Mouse (Mus musculus) midbrain, embryonic 15.5 days (tissue): Measurements from ENCODE around the gene Dirc2. TPM values are rescaled to one million over a fixed set of nuclear protein-coding genes. Genes with fewer than 3 reads are reported as not detected.

Experiments used
- ATAC-seq: fragments of 200-750 bp; cut with Nextera tagmentation; replicated peaks from 2 replicates; pipeline ENCODE4 v1.8.0; 2017; ENCODE audit warnings: moderate TSS enrichment
- H3K27ac ChIP-seq: fragments of 300-500 bp; sonication (generic); 2 replicates; pipeline ENCODE4 v1.5.1; 2015; ENCODE audit warnings: mild to moderate bottlenecking, inconsistent platforms
- H3K27me3 ChIP-seq: fragments of 300-500 bp; sonication (generic); replicated peaks from 2 replicates; pipeline ENCODE4 v1.6.1; 2015; ENCODE audit warnings: inconsistent platforms
- H3K36me3 ChIP-seq: fragments of 300-500 bp; sonication (generic); replicated peaks from 2 replicates; pipeline ENCODE4 v1.6.1; 2015; ENCODE audit warnings: inconsistent platforms
- H3K4me1 ChIP-seq: fragments of 300-500 bp; sonication (generic); 2 replicates; pipeline ENCODE4 v1.6.1; 2015; ENCODE audit warnings: inconsistent platforms
- H3K4me2 ChIP-seq: fragments of 300-500 bp; sonication (generic); 2 replicates; pipeline ENCODE4 v1.6.1; 2015; ENCODE audit warnings: inconsistent platforms, mild to moderate bottlenecking, moderate library complexity
- H3K4me3 ChIP-seq: fragments of 300-500 bp; sonication (generic); 2 replicates; pipeline ENCODE4 v1.5.1; 2015; ENCODE audit warnings: mild to moderate bottlenecking, inconsistent platforms
- H3K9ac ChIP-seq: fragments of 300-500 bp; sonication (generic); 2 replicates; pipeline ENCODE4 v1.6.1; 2015; ENCODE audit warnings: mild to moderate bottlenecking, inconsistent platforms
- H3K9me3 ChIP-seq: fragments of 300-500 bp; sonication (generic); 2 replicates; pipeline ENCODE4 v1.6.1; 2016; ENCODE audit warnings: inconsistent platforms
- WGBS: fragments of 180-500 bp; shearing (Covaris S2); methylation state at CpG from one replicate; pipeline ENCODE4 v1.1.7; 2015; ENCODE audit warnings: mixed read lengths; 5-methylcytosine and 5-hydroxymethylcytosine counted together
- polyA plus RNA-seq: library from polyadenylated mRNA; unstranded; fragments of >200 nt; fragmentation: Nextera tagmentation; extraction: Ambion mirVana; gene quantifications from 2 replicates; pipeline ENCODE4 v1.2.1, GENCODE M21; 2015

Dirc2 gene
- polyA plus RNA-seq, 1 experiment from 2014 or later = 31.4 TPM

GRCm38 (mm10) chr16:35694250-35694846 is 74.8 kb downstream of the Dirc2 start:
- no peak overlapping the region for H3K9ac ChIP-seq
- peak; percentile 62 for ATAC-seq
- H3K36me3 ChIP-seq = peaks cover 13% of the 10 kb centered on the region; the same call in 1 of the 2 replicates
- no peaks in the 10 kb centered on the region for H3K4me1 ChIP-seq
- 63% methylated on average over 13 of the region's 13 CpGs for WGBS
- H3K9me3 ChIP-seq = no peaks in the 10 kb centered on the region
- H3K27me3 ChIP-seq = no peaks in the 10 kb centered on the region
- H3K27ac ChIP-seq = 0 out of 2 replicates have a peak overlapping the region, but pooled peaks have one; percentile 29
- no peak overlapping the region for H3K4me2 ChIP-seq
- no peak overlapping the region for H3K4me3 ChIP-seq

GRCm38 (mm10) chr16:35691606-35692005 is 77.5 kb downstream of the Dirc2 start:
- Histone ChIP-seq H3K4me3 (no peak overlapping the region), H3K27ac (no peak overlapping the region), H3K9ac (no peak overlapping the region), H3K9me3 (no peaks in the 10 kb centered on the region), H3K4me2 (no peak overlapping the region), H3K36me3 (0 out of 2 replicates have a peak, but pooled peaks cover 3% of the 10 kb centered on the region), H3K4me1 (no peaks in the 10 kb centered on the region), H3K27me3 (no peaks in the 10 kb centered on the region)
- ATAC-seq = no peak
- 89% methylated on average over 7 of the region's 7 CpGs for WGBS

- 44% methylated on average over 7 of the region's 7 CpGs for WGBS
- ATAC-seq = no peak
Observed at GRCm38 (mm10) chr16:35686491-35686890, 82.7 kb downstream of the Dirc2 start.

GRCm38 (mm10) chr16:35685027-35685426 is 84.1 kb downstream of the Dirc2 start:
- no peak for ATAC-seq

More at GRCm38 (mm10) chr16:35686491-35686890, 82.7 kb downstream of the Dirc2 start:
- Histone ChIP-seq H3K9ac (no peak overlapping the region), H3K9me3 (no peaks in the 10 kb centered on the region), H3K4me1 (peaks cover 8% of the 10 kb centered on the region), H3K27ac (no peak overlapping the region), H3K4me2 (no peak overlapping the region), H3K36me3 (no peaks in the 10 kb centered on the region), H3K4me3 (no peak overlapping the region), H3K27me3 (no peaks in the 10 kb centered on the region)

GRCm38 (mm10) chr16:35681327-35682108 is 87.6 kb downstream of the Dirc2 start:
- Histone ChIP-seq H3K9ac (no peak overlapping the region), H3K27me3 (0 out of 2 replicates have a peak, but pooled peaks cover 4% of the 10 kb centered on the region), H3K27ac (no peak overlapping the region), H3K9me3 (no peaks in the 10 kb centered on the region), H3K36me3 (no peaks in the 10 kb centered on the region), H3K4me3 (no peak overlapping the region), H3K4me1 (peaks cover 14% of the 10 kb centered on the region), H3K4me2 (no peak overlapping the region)
- ATAC-seq = peak; percentile 73
- WGBS = 46% methylated on average over 17 of the region's 17 CpGs

More at GRCm38 (mm10) chr16:35685027-35685426, 84.1 kb downstream of the Dirc2 start:
- Histone ChIP-seq H3K27ac (no peak overlapping the region), H3K4me2 (no peak overlapping the region), H3K9me3 (no peaks in the 10 kb centered on the region), H3K4me3 (no peak overlapping the region), H3K27me3 (no peaks in the 10 kb centered on the region), H3K9ac (no peak overlapping the region), H3K4me1 (peaks cover 14% of the 10 kb centered on the region), H3K36me3 (no peaks in the 10 kb centered on the region)
- WGBS = 79% methylated on average over 13 of the region's 13 CpGs

- no peaks in the 10 kb centered on the region for H3K9me3 ChIP-seq
- H3K27me3 ChIP-seq = 0 out of 2 replicates have a peak, but pooled peaks cover 4% of the 10 kb centered on the region
- no peak overlapping the region for H3K4me2 ChIP-seq
- no peak overlapping the region for H3K4me3 ChIP-seq
- no peak for ATAC-seq
- H3K9ac ChIP-seq = no peak overlapping the region
- no peaks in the 10 kb centered on the region for H3K36me3 ChIP-seq
- no peak overlapping the region for H3K27ac ChIP-seq
- WGBS = 38% methylated on average over 3 of the region's 3 CpGs
- peaks cover 14% of the 10 kb centered on the region for H3K4me1 ChIP-seq
Observed at GRCm38 (mm10) chr16:35678476-35678875, 90.7 kb downstream of the Dirc2 start.

- no peak for ATAC-seq
- H3K4me3 ChIP-seq = no peak overlapping the region
Observed at GRCm38 (mm10) chr16:35677511-35678113, 91.5 kb downstream of the Dirc2 start.

GRCm38 (mm10) chr16:35664847-35665246 is 104.3 kb downstream of the Dirc2 start:
- no peaks in the 10 kb centered on the region for H3K9me3 ChIP-seq
- 0 out of 2 replicates have a peak, but pooled peaks cover 4% of the 10 kb centered on the region for H3K36me3 ChIP-seq
- WGBS = 92% methylated on average over 4 of the region's 4 CpGs
- H3K27ac ChIP-seq = no peak overlapping the region
- H3K4me3 ChIP-seq = no peak overlapping the region
- peaks cover 5% of the 10 kb centered on the region for H3K27me3 ChIP-seq
- H3K4me1 ChIP-seq = no peaks in the 10 kb centered on the region; the same call in 1 of the 2 replicates
- no peak for ATAC-seq
- H3K4me2 ChIP-seq = no peak overlapping the region
- no peak overlapping the region for H3K9ac ChIP-seq

More at GRCm38 (mm10) chr16:35677511-35678113, 91.5 kb downstream of the Dirc2 start:
- no peak overlapping the region for H3K4me2 ChIP-seq
- H3K4me1 ChIP-seq = peaks cover 14% of the 10 kb centered on the region
- H3K9me3 ChIP-seq = no peaks in the 10 kb centered on the region
- no peak overlapping the region for H3K27ac ChIP-seq
- 59% methylated on average over 8 of the region's 8 CpGs for WGBS
- H3K36me3 ChIP-seq = no peaks in the 10 kb centered on the region
- no peak overlapping the region for H3K9ac ChIP-seq
- 0 out of 2 replicates have a peak, but pooled peaks cover 4% of the 10 kb centered on the region for H3K27me3 ChIP-seq

GRCm38 (mm10) chr16:35663831-35664414 is 105.2 kb downstream of the Dirc2 start:
- peaks cover 11% of the 10 kb centered on the region for H3K27me3 ChIP-seq
- no peak overlapping the region for H3K4me3 ChIP-seq
- no peaks in the 10 kb centered on the region; the same call in 1 of the 2 replicates for H3K4me1 ChIP-seq
- H3K9me3 ChIP-seq = no peaks in the 10 kb centered on the region
- no peak overlapping the region for H3K9ac ChIP-seq
- no peak; the same call in 1 of the 2 replicates for ATAC-seq
- no peak overlapping the region for H3K27ac ChIP-seq
- H3K36me3 ChIP-seq = 0 out of 2 replicates have a peak, but pooled peaks cover 4% of the 10 kb centered on the region
- 85% methylated on average over 9 of the region's 9 CpGs for WGBS
- H3K4me2 ChIP-seq = no peak overlapping the region

GRCm38 (mm10) chr16:35660222-35660621 is 108.9 kb downstream of the Dirc2 start:
- H3K4me1 ChIP-seq = no peaks in the 10 kb centered on the region; the same call in 1 of the 2 replicates
- 0 out of 2 replicates have a peak, but pooled peaks cover 4% of the 10 kb centered on the region for H3K36me3 ChIP-seq
- 36% methylated on average over 36 of the region's 36 CpGs for WGBS
- no peak overlapping the region for H3K9ac ChIP-seq
- H3K4me3 ChIP-seq = peak overlapping the region; percentile 21
- H3K27ac ChIP-seq = no peak overlapping the region
- H3K27me3 ChIP-seq = peaks cover 11% of the 10 kb centered on the region
- no peak for ATAC-seq
- H3K4me2 ChIP-seq = peak overlapping the region; percentile 40
- no peaks in the 10 kb centered on the region for H3K9me3 ChIP-seq

GRCm38 (mm10) chr16:35653951-35654350 is 115.2 kb downstream of the Dirc2 start:
- Histone ChIP-seq H3K4me3 (no peak overlapping the region), H3K4me1 (no peaks in the 10 kb centered on the region), H3K9ac (no peak overlapping the region), H3K27ac (no peak overlapping the region), H3K36me3 (no peaks in the 10 kb centered on the region), H3K9me3 (no peaks in the 10 kb centered on the region), H3K4me2 (no peak overlapping the region), H3K27me3 (no peaks in the 10 kb centered on the region)
- WGBS = 81% methylated on average over 5 of the region's 5 CpGs
- no peak for ATAC-seq

- Histone ChIP-seq H3K27ac (no peak overlapping the region), H3K36me3 (no peaks in the 10 kb centered on the region), H3K9me3 (no peaks in the 10 kb centered on the region), H3K4me2 (no peak overlapping the region), H3K4me1 (no peaks in the 10 kb centered on the region), H3K27me3 (no peaks in the 10 kb centered on the region), H3K4me3 (no peak overlapping the region), H3K9ac (no peak overlapping the region)
- 90% methylated on average over 3 of the region's 3 CpGs for WGBS
- no peak for ATAC-seq
Observed at GRCm38 (mm10) chr16:35652706-35653105, 116.5 kb downstream of the Dirc2 start.
